Mouse (Mus musculus): ENCODE results near the gene Pmfbp1.
"Not testable (repeated sequence)": the region's sequence is repeated elsewhere in the genome, so short reads cannot be mapped to it uniquely, and the experiment has no call there.

The Pmfbp1 gene

DNA sequence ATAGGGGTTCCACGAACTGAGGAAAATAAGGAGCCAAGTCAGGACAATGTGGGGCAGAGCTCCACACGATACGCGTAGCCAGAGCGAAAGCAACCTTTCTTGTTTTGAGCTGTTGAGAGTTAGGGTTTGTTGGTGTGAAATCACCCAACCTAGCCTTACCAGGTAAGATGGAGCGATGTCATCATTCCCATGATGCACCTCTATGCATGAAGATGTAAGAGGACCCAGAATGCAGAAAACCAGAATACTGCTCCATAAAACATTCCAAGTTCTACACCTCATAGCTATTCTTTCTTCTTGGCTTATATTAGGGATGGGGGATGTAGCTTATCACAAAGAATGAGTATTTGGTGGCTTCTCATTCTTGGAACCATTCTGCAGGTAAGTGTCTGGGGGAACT, at the start of gene Pmfbp1:
TSS of gene Pmfbp1 (plus strand) at position 301 of the 400 bp plus-strand sequence.
- no peak for DNase-seq (ENCODE audit: low read depth)

DNA sequence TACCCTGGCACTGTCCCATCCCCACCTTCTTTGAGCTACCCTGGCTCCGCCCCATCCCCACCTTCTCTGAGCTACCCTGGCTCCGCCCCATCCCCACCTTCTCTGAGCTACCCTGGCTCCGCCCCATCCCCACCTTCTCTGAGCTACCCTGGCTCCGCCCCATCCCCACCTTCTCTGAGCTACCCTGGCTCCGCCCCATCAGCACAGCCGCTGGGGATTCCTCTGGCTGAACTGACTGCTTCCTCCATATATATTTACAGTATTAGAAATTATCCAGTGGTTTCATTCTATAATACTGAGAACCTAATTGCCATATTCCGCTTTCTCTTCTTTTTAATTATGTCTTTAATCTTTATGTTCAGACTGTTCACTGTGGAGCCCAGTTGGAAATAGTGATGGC, 46.9 kb upstream of the Pmfbp1 start:
- not testable (repeated sequence) for DNase-seq (ENCODE audit: low read depth)

DNA sequence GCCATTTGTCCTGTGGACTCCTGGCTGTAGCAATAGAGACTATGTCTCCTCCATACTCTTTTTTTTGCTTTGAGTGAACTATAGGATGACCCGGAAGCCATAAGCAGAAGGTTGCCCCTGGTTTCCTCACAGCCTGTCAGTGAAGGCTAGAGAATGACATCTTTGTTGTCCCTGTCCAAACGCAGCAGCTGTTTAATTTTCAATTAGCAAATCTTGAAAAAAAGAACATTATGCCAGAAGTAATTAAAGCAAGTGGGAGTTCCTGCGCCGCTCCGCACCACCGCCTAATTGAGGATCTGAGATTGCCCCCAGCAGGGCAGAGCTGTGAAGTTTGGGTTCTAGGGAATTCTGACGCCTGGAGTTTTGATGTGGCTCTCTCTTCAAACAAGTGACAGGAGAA, 42.8 kb upstream of the Pmfbp1 start:
- DNase-seq (ENCODE audit: low read depth), result no peak

DNA sequence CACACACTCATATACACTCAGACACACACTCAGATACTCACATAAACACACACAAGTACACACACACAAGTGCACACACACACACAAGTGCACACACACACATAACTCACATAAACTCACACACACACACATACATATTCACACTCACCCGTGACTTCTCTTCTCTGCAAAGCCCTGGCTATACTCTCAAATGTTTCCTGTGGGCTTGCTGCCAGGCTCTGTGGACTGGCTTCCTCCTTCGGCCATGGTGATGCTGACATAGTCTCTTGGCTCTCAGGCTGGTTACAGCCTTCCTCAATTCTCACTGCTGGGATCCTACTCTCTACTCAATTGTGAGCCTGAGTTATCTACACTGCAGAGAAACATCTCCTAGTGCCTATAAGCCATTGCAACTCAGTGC, 38.7 kb upstream of the Pmfbp1 start:
- no peak for DNase-seq (ENCODE audit: low read depth)

GRCm38 (mm10) chr8:109457387-109457786, 36.4 kb upstream of the Pmfbp1 start:
- DNase-seq (ENCODE audit: low read depth), result no peak

GRCm38 (mm10) chr8:109458580-109458979, 35.2 kb upstream of the Pmfbp1 start:
- no peak for DNase-seq (ENCODE audit: low read depth)

- no peak for DNase-seq (ENCODE audit: low read depth)
Observed at GRCm38 (mm10) chr8:109463075-109463474, 30.8 kb upstream of the Pmfbp1 start.

- DNase-seq (ENCODE audit: low read depth), result no peak
Observed at GRCm38 (mm10) chr8:109463677-109464313, 30.0 kb upstream of the Pmfbp1 start.

GRCm38 (mm10) chr8:109464451-109464891, 29.4 kb upstream of the Pmfbp1 start:
- no peak for DNase-seq (ENCODE audit: low read depth)

DNA sequence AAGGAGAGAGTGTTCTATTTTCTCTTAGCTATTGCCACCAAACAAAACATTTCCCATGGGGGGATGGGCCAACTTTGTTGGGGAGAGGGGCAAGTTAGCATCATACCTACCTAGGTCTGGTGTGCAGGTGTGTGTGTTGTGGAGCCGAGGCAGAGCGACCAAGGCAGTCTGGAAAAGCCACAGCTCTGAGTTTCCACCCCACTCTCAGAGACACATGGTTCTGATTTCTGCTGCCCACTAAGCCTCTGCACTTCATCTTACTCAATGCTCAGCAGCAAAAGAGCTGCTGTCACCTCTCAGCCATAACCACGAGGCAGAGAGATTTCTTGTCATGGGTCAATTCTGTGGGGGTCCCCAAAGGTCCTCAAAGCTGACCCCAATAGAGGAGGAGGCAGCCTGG, 28.8 kb upstream of the Pmfbp1 start:
- no peak for DNase-seq (ENCODE audit: low read depth)

DNA sequence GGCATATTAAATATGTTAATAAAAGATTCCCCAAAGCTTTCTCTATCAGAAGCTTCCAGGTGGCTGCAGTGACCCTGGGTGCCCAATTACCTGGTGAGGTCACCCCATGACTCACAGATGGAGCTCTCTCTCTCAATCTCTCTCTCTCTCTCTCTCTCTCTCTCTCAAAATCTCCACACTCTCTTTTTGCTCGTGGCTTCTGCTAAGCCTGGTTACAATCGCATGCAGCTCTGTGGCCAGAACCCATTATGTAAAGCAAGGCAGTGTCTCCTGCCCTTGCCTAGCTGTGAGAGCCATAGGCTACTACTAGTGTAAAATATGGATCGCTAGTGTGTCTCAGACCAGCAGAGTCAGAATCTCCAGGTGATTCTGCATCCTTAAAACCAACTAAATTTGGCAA, 28.1 kb upstream of the Pmfbp1 start:
- no peak for DNase-seq (ENCODE audit: low read depth)

GRCm38 (mm10) chr8:109467516-109467915, 26.3 kb upstream of the Pmfbp1 start:
- no peak for DNase-seq (ENCODE audit: low read depth)

DNA sequence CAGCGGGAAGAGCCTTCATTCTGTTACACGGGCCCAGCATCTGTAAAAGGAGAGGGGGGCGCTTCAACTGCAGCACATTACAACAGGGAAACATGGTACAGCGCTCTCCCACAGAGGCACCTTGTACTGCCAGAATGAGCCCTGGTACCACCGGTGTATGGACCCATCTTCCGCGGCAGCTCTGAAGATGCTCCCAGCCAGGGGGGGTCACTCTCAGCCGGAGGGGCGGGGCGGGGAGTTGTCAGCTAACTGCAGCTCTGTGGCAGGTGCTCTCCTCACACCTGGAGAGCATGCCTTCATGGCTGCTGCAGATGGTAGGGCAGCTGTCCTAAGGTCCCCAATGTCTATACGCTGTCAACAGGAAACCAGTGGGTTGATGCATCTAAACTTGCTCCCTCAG, 25.7 kb upstream of the Pmfbp1 start:
- no peak for DNase-seq (ENCODE audit: low read depth)

DNA sequence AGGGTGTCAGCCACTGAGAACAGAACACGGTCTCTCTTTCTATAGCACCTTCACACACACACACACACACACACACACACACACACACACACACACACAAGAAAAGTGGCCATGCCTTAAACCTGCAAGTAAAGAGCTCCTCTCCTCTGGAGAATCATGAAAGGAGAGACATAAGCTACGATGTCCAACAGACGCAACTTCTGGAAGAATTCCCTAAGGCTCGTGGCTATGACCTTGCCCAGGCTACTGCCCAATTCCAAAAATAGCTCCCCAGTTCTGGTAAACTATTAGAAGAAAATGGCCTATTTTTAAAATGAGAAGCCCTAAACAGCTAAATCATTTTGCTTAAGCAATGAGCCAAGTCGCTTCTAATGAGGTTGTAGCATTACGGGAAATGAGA, 22.0 kb upstream of the Pmfbp1 start:
- no peak for DNase-seq (ENCODE audit: low read depth)

DNA sequence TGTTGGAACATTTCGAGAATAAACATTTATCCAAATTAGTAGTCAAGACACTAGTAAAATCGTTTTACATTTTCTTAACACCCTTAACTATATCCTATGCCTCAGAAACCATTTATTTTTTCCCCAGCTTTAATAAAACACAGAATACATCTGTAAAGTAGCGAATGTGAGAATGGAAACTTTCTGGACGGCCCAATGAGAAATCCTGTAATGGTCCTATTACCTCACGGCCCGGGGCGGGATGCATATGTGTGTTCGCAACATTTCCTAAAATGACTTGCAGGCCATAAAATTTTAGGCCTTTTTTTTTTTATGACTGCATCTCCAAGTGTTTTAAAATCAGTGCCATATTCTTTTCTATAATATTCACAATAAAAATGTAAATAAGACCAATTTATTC, 21.4 kb upstream of the Pmfbp1 start:
- DNase-seq (ENCODE audit: low read depth), result no peak

DNA sequence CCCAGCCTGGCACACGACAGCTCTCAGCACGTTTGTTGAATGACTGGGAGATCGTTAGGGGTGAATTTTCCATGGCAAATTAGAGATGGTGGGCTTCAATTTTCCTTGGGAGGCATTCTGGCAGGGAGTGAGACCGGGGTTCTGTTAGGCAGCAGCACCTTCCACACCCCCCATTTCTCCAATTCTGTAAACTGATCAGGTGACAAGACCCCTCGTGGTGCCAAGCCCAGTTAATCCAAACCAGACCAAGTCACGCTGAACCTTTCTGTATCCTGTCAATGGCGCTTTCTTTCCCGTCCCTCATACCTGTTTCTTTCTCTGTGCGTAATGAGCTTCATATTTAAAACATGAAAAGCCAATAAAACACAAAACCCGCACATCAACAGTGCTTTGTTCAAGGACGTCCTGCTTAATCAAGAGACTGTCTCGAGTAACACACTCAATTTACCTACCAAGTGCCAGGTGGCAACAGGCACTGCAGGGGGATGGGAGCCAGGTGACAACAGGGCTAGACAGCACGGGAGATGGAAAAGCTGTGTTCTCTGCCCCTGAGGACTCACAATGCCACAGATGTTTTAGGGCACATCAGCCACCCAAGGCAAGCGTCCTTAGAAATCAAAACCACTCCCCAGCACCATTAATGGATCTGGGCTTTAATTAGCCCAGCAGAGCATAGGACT, 19.2 kb upstream of the Pmfbp1 start:
- DNase-seq (ENCODE audit: low read depth), result no peak

DNA sequence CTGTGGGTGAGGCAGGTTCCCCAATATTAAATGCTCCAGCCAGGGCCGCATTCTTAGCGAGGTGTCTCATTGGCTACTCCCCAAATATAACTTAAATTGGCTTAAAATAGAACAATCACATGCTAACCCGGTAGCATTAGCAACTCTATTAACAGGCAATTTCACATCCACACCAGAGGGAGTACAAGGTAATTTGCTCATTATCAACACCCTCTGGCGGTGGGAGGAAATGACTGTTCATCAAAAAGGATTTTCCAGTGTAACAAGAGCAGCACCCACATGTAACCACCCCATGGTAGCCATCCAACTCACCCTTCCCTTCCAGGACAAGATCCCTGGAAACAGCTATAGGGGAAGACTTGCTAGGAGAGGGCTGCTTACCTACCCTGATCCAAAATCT, 18.4 kb upstream of the Pmfbp1 start:
- DNase-seq (ENCODE audit: low read depth), result no peak

GRCm38 (mm10) chr8:109478586-109478985, 15.2 kb upstream of the Pmfbp1 start:
- DNase-seq (ENCODE audit: low read depth), result no peak

DNA sequence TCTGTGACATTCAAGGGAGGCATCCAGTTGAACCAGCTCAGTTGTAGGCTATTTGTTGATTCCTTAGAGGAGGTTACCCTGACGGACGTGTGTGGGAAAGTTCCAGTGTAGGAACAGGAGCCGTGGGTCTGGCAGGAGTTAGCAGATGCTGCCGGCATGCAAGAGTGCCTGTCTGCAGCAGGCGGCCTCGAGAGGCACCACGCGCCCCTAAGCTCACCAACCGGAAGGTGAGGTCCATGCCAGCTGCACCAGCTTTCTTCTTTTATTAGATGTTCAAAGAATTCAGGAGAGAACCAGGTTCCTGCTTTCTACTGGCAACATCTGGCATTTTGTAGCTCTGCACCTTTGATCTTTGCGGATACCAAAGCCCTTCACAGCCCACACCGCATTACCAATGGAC, 9.1 kb upstream of the Pmfbp1 start:
- DNase-seq (ENCODE audit: low read depth), result no peak

DNA sequence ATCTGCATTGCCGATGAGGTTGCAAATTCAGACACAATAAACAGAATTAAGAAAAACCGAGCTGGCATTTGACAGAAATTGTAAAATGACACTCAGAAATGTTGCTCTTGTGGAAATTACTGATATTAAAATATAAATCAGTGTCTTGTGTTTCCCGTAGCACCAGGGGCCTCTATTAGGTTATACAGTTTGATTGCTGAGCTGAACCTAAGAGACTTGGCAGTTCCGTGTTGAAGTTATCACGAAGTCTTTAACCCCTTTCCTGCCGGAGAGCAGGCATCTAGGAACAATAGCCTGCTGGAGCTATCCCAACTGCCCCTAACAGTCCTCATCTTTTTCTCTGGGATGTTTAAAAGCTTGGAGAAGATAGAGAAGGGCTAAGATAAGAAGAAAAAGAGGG, 8.3 kb upstream of the Pmfbp1 start:
- no peak for DNase-seq (ENCODE audit: low read depth)

GRCm38 (mm10) chr8:109492785-109493184, 1.0 kb upstream of the Pmfbp1 start:
- no peak for DNase-seq (ENCODE audit: low read depth)

- DNase-seq (ENCODE audit: low read depth), result no peak
Observed at GRCm38 (mm10) chr8:109494601-109495000, 774 bp downstream of the Pmfbp1 start.

GRCm38 (mm10) chr8:109497431-109497830, 3.6 kb downstream of the Pmfbp1 start:
- DNase-seq (ENCODE audit: low read depth), result no peak
